Mouse (Mus musculus) heart, embryonic 10.5 days (tissue): ENCODE measurements around the gene Taz. TPM values are rescaled to one million over a fixed set of nuclear protein-coding genes. Genes with fewer than 3 reads are reported as not detected.

ENCODE experiments used
- DNase-seq: peaks from one replicate; pipeline ENCODE4 v3.0.0-alpha.2; 2017; ENCODE audit warnings: low spot score
- H3K27ac ChIP-seq: fragments of 300-500 bp; sonication (generic); 2 replicates; pipeline ENCODE4 v1.5.1; 2016; ENCODE audit warnings: mild to moderate bottlenecking
- H3K27me3 ChIP-seq: fragments of 300-500 bp; sonication (generic); 2 replicates; pipeline ENCODE4 v1.6.1; 2016; ENCODE audit warnings: mild to moderate bottlenecking; ENCODE audit not compliant: poor library complexity, insufficient read depth, severe bottlenecking
- H3K36me3 ChIP-seq: fragments of 300-500 bp; sonication (generic); 2 replicates; pipeline ENCODE4 v1.6.1; 2016; ENCODE audit warnings: mild to moderate bottlenecking, moderate library complexity
- H3K4me1 ChIP-seq: fragments of 300-500 bp; sonication (generic); 2 replicates; pipeline ENCODE4 v1.6.1; 2016; ENCODE audit warnings: mild to moderate bottlenecking
- H3K4me3 ChIP-seq: fragments of 300-500 bp; sonication (generic); 2 replicates; pipeline ENCODE4 v1.5.1; 2016; ENCODE audit warnings: mild to moderate bottlenecking, moderate library complexity
- H3K9me3 ChIP-seq: fragments of 300-500 bp; sonication (generic); 2 replicates; pipeline ENCODE4 v1.6.1; 2016; ENCODE audit warnings: mild to moderate bottlenecking, moderate library complexity
- WGBS: fragments of 180-500 bp; shearing (Covaris S2); methylation state at CpG from one replicate; pipeline ENCODE4 v1.1.7; 2016; 5-methylcytosine and 5-hydroxymethylcytosine counted together
- polyA plus RNA-seq: library from polyadenylated mRNA; unstranded; fragments of >200 nt; fragmentation: Nextera tagmentation; extraction: Ambion mirVana; gene quantifications from 2 replicates; pipeline ENCODE4 v1.2.1, GENCODE M21; 2016

Taz gene
- polyA plus RNA-seq, 1 experiment from 2014 or later: 73.1 TPM

DNA sequence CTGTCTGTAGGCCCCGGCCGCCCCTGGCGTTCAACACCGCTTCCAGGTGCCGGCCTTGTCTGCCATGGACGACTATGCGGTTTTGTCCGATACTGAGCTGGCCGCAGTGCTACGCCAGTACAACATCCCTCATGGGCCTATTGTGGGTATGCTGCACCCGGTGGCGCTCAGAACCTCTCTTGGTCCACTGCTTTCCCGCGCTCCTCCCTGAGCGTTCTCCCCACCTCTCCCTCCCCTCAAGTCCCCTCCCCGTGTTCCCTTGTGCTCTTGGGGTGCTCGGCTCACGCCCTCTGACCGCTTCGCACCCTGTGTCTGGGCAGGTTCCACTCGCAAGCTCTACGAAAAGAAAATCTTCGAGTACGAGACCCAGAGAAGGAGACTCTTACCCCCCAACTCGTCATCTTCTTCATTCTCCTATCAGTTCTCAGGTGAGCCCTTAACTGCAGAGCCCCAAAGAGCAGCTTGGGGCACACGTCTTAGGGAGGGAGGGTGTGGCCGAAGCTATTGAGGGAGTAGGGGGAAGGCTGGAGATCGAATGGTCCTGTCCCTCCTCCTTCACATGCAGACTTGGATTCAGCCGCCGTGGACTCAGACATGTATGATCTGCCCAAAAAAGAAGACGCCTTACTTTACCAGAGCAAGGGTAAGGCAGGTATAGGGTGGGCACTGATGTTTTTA lies 26.7 kb upstream of the Taz start:
- Histone ChIP-seq H3K27ac (peak overlapping the region; percentile 91), H3K27me3 (0 out of 2 replicates have a peak, but pooled peaks cover 3% of the 10 kb centered on the region), H3K36me3 (peaks cover 19% of the 10 kb centered on the region), H3K9me3 (no peaks in the 10 kb centered on the region), H3K4me1 (0 out of 2 replicates have a peak, but pooled peaks cover 5% of the 10 kb centered on the region), H3K4me3 (peak overlapping the region; percentile 70)
- no peak for DNase-seq
- WGBS: 19% methylated on average over 31 of the region's 31 CpGs

DNA sequence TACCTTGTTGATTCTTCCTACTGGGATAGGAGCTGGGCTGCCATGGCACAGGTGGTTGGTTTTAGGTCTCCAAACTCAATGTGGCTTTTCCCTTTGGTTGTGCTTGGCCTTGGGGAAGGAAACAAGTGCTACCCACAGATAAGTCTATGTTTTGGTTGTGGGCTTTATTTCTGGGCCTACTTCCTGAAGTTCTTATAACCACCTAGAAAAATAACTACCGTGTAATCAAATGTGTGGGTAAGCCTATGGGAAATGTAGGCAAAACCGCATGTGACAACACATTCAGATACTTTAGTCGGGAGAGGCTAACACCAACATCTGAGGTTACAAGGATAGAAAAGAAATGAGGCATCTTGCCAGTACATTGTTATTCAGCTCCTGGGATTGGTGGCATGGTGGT lies 24.0 kb upstream of the Taz start:
- 87% methylated on average over 3 of the region's 3 CpGs for WGBS
- Histone ChIP-seq H3K4me1 (0 out of 2 replicates have a peak, but pooled peaks cover 5% of the 10 kb centered on the region), H3K27ac (no peak overlapping the region), H3K27me3 (no peaks in the 10 kb centered on the region), H3K4me3 (no peak overlapping the region), H3K36me3 (peaks cover 22% of the 10 kb centered on the region), H3K9me3 (no peaks in the 10 kb centered on the region)
- DNase-seq: no peak

- peaks cover 10% of the 10 kb centered on the region; the same call in 1 of the 2 replicates for H3K36me3 ChIP-seq
- no peaks in the 10 kb centered on the region for H3K27me3 ChIP-seq
- 28% methylated on average over 3 of the region's 3 CpGs for WGBS
- H3K27ac ChIP-seq: peak overlapping the region; percentile 91
- peak overlapping the region; percentile 65 for H3K4me3 ChIP-seq
- no peak for DNase-seq
- H3K4me1 ChIP-seq: no peaks in the 10 kb centered on the region
- H3K9me3 ChIP-seq: no peaks in the 10 kb centered on the region
Measured at GRCm38 (mm10) chrX:74269736-74270061, 12.0 kb upstream of the Taz start.

GRCm38 (mm10) chrX:74270062-74270901 lies 11.4 kb upstream of the Taz start, which contains the start of gene Rpl10:
Gene Rpl10, plus strand, starts transcription at chrX:74270812.
- WGBS: 14% methylated on average over 42 of the region's 42 CpGs
- H3K9me3 ChIP-seq: no peaks in the 10 kb centered on the region

DNA sequence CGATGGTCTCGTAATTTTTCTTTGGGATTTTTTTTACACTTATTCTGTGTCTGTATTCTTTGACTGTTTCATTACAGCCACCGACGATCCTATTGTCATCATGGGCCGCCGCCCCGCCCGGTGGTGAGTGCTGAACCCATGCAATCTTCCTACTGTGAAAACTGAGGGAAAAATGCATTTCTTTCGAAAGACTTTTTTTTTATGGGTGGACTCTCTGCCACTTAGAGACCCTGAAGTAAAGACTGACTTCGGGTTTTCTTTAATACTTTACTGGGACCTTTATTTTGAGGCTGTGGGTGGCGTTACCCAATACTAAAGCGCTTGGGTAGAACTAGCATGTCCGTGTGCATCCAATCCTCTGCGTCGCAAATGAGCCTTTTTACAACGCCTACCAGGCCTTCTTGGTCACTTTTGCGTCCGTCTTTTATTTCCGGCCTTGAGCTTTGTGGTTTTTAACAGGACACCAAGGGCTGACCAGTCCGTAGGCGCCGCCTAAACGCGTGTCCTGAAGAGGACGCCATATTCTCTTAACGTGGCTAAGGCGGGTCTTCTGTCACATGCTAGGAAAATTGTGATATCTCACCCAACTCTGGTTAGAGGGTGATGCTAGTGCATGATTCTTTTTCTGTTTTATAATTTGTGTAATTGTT lies 10.7 kb upstream of the Taz start:
- peak overlapping the region; percentile 65 for H3K4me3 ChIP-seq
- 15% methylated on average over 27 of the region's 27 CpGs for WGBS
- H3K36me3 ChIP-seq: peaks cover 10% of the 10 kb centered on the region; the same call in 1 of the 2 replicates
- H3K9me3 ChIP-seq: no peaks in the 10 kb centered on the region
- no peaks in the 10 kb centered on the region for H3K27me3 ChIP-seq
- H3K4me1 ChIP-seq: no peaks in the 10 kb centered on the region
- peak overlapping the region; percentile 84 for H3K27ac ChIP-seq
- DNase-seq: no peak

More at GRCm38 (mm10) chrX:74270062-74270901, 11.4 kb upstream of the Taz start, which contains the start of gene Rpl10:
- Histone ChIP-seq H3K4me1 (no peaks in the 10 kb centered on the region), H3K36me3 (peaks cover 10% of the 10 kb centered on the region; the same call in 1 of the 2 replicates), H3K4me3 (peak within 1 kb of the TSS; percentile 65), H3K27ac (peak within 1 kb of the TSS; percentile 91), H3K27me3 (no peaks in the 10 kb centered on the region)
- DNase-seq: peak; percentile 97

DNA sequence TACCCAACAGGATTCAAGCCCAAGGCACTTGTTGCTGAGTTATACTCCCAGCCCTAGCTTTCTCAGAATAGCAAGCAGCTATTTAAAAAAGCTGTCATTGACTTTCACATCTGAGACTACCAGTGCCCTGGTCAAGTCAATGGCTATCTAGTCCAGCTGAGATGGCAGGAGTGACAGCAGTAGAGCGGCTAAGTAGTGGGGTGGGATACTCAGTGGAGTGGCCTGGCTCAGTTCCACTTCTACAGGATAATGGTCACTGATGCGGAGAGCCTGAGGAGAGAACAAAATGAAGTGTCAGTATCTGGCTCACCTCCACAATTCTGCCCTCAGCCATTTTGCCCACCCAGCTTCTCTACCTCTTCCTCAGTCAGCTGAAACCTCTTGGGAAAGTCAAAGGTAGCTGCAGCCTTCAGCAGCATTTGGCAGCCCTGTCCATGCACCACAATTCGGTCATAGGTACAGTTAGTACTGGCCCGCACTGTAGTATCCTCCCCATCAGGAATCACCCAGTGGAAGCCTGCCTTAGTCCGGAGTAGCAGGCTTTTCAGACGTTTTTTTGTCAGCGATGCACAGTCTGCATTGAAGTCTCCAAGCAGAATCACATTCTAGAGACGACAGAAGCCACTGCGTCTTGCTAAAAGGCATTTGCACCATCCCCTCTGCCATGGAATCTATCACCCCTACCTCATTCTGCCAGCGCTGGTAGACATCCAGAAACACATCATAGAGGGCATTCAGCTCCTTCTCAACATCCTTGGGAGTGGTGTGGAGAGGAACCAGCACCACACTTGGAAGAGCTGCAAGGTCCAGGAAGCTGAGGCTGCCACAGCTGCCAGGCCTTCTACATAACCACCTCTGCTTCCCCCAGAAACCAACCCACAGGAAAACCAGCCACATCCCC lies 8.0 kb upstream of the Taz start:
- Histone ChIP-seq H3K36me3 (peaks cover 10% of the 10 kb centered on the region; the same call in 1 of the 2 replicates), H3K27me3 (no peaks in the 10 kb centered on the region), H3K27ac (no peak overlapping the region), H3K4me3 (0 out of 2 replicates have a peak overlapping the region, but pooled peaks have one; percentile 6), H3K4me1 (no peaks in the 10 kb centered on the region), H3K9me3 (no peaks in the 10 kb centered on the region)
- 30% methylated on average over 10 of the region's 10 CpGs for WGBS
- peak; percentile 70 for DNase-seq

DNA sequence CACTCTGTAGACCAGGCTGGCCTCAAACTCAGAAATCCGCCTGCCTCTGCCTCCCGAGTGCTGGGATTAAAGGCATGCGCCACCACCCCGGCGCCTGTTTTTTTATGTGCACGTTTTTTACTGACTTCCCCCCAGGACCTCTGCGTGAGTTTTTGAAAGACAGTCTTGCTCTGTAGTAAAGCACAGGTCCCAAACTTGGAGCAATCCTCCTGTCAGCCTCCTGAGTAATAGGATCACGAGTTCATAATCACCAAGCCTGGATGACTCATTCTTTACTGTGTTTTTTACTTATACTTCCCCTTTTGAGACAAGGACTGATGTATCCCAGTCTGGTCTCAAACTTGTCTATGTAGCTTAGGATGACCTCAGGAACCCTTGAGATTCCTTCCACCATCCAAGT lies 3.8 kb upstream of the Taz start:
- WGBS: 68% methylated on average over 8 of the region's 8 CpGs
- Histone ChIP-seq H3K4me3 (no peak overlapping the region), H3K27me3 (no peaks in the 10 kb centered on the region), H3K4me1 (no peaks in the 10 kb centered on the region), H3K9me3 (no peaks in the 10 kb centered on the region), H3K27ac (no peak overlapping the region), H3K36me3 (0 out of 2 replicates have a peak, but pooled peaks cover 5% of the 10 kb centered on the region)
- DNase-seq: no peak

DNA sequence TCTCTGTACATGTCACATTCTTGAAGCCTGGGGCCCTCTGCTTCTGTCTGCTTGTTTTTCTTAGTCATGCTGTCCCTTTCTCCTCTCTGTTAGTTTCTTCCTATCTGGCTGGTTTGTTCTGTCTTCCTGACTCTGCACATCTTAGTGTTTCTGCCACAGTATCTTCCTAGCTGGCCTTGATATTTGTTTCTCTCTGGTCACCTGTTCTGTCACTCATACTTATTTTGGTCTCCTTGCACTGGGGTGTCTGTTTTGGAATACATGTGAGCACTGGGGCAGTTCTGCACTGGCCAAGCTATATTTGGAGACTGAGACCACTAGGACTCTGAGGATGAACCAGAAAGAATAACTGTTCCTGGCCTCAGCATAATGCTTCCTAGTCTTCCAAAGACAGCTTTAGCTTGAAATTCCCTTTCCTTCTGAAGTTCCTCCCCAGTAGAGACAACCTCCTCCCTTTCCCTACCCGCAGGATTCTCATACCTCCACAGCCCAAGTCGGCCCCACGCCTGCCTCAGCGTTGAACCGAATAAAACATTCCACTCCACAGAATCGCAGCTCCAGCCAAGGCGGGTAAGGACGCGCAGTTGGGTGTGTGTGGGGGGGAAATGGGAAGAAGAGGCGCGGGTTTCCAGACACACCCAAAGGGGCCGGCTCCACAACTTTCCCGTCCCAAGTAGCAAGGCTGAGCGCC lies 526 bp upstream of the Taz start:
- H3K36me3 ChIP-seq: no peaks in the 10 kb centered on the region
- no peaks in the 10 kb centered on the region for H3K27me3 ChIP-seq
- peak overlapping the region; percentile 71 for H3K4me3 ChIP-seq
- H3K4me1 ChIP-seq: peaks cover 7% of the 10 kb centered on the region; the same call in 1 of the 2 replicates
- DNase-seq: no peak
- H3K27ac ChIP-seq: peak overlapping the region; percentile 88
- no peaks in the 10 kb centered on the region for H3K9me3 ChIP-seq
- 10% methylated on average over 14 of the region's 14 CpGs for WGBS

GRCm38 (mm10) chrX:74282395-74283091 lies 831 bp downstream of the Taz start:
- peak overlapping the region; percentile 71 for H3K4me3 ChIP-seq
- H3K27me3 ChIP-seq: no peaks in the 10 kb centered on the region
- peak; percentile 92 for DNase-seq
- H3K36me3 ChIP-seq: no peaks in the 10 kb centered on the region
- H3K4me1 ChIP-seq: peaks cover 7% of the 10 kb centered on the region; the same call in 1 of the 2 replicates
- no peaks in the 10 kb centered on the region for H3K9me3 ChIP-seq
- 25% methylated on average over 39 of the region's 39 CpGs for WGBS
- peak overlapping the region; percentile 88 for H3K27ac ChIP-seq

GRCm38 (mm10) chrX:74283092-74283437 lies 1.4 kb downstream of the Taz start:
- Histone ChIP-seq H3K4me1 (peaks cover 7% of the 10 kb centered on the region; the same call in 1 of the 2 replicates), H3K27me3 (no peaks in the 10 kb centered on the region), H3K36me3 (peaks cover 2% of the 10 kb centered on the region; the same call in 1 of the 2 replicates), H3K4me3 (peak overlapping the region; percentile 71), H3K9me3 (no peaks in the 10 kb centered on the region), H3K27ac (peak overlapping the region; percentile 88)
- WGBS: 36% methylated on average over 5 of the region's 5 CpGs
- no peak for DNase-seq

DNA sequence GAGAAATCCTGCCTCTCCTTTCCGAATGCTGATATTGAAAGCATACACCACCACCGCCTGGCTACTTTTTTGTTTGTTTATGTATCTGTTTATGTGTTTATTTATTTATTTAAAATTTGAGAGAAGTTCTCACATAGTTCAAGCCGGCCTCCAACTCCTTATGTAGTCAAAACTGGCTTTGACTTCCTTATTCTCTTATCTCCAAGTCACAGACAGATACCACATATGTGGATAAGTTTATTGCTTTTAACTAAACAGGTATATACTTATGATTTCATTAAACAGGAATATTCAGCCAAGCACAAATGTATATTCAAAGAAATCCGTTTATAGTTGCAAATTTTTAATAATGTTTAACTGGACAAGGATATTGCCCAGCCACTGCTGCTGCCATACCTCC lies 11.7 kb downstream of the Taz start:
- no peak overlapping the region for H3K4me3 ChIP-seq
- 77% methylated on average over 4 of the region's 4 CpGs for WGBS
- peaks cover 12% of the 10 kb centered on the region; the same call in 1 of the 2 replicates for H3K36me3 ChIP-seq
- H3K27ac ChIP-seq: no peak overlapping the region
- no peaks in the 10 kb centered on the region for H3K9me3 ChIP-seq
- DNase-seq: no peak
- no peaks in the 10 kb centered on the region for H3K27me3 ChIP-seq
- no peaks in the 10 kb centered on the region for H3K4me1 ChIP-seq
